Mouse (Mus musculus): Measurements from ENCODE around the gene Ccdc65.
A peak's percentile ranks its signal among the peaks of the same experiment; 100 is the strongest.
"Not testable (repeated sequence)": the region's sequence is repeated elsewhere in the genome, so short reads cannot be mapped to it uniquely, and the experiment has no call there.

Ccdc65 gene

GRCm38 (mm10) chr15:98740219-98740618, 32.2 kb downstream of the Ccdc65 start:
- DNase-seq, result no peak

- DNase-seq, result no peak
Observed at GRCm38 (mm10) chr15:98742766-98743428, 34.9 kb downstream of the Ccdc65 start.

GRCm38 (mm10) chr15:98743863-98744262, 35.9 kb downstream of the Ccdc65 start:
- DNase-seq, result not testable (repeated sequence)

GRCm38 (mm10) chr15:98746344-98746965, 38.4 kb downstream of the Ccdc65 start:
- no peak for DNase-seq

- DNase-seq, result no peak
Observed at GRCm38 (mm10) chr15:98747296-98747695, 39.3 kb downstream of the Ccdc65 start.

GRCm38 (mm10) chr15:98749093-98749492, 41.1 kb downstream of the Ccdc65 start:
- no peak for DNase-seq

- no peak for DNase-seq
Observed at GRCm38 (mm10) chr15:98753021-98753423, 45.0 kb downstream of the Ccdc65 start.

- no peak for DNase-seq
Observed at GRCm38 (mm10) chr15:98754125-98754524, 46.1 kb downstream of the Ccdc65 start.

GRCm38 (mm10) chr15:98762201-98762621, 54.2 kb downstream of the Ccdc65 start:
- DNase-seq, result peak; percentile 87

- peak; percentile 97 for DNase-seq
Observed at GRCm38 (mm10) chr15:98762670-98763529, 54.9 kb downstream of the Ccdc65 start, which contains the start of gene Arf3. Arf3 (minus strand) TSS chr15:98763214.

GRCm38 (mm10) chr15:98765929-98766328, 57.9 kb downstream of the Ccdc65 start:
- no peak for DNase-seq

GRCm38 (mm10) chr15:98768259-98768658, 60.3 kb downstream of the Ccdc65 start:
- no peak for DNase-seq

- DNase-seq, result no peak
Observed at GRCm38 (mm10) chr15:98771813-98772425, 63.9 kb downstream of the Ccdc65 start.

GRCm38 (mm10) chr15:98772511-98773211, 64.7 kb downstream of the Ccdc65 start:
- no peak for DNase-seq
